Mouse (Mus musculus): ENCODE measurements around the gene 1700030J22Rik. TPM values are rescaled to one million over a fixed set of nuclear protein-coding genes. Genes with fewer than 3 reads are reported as not detected.

1700030J22Rik gene
- total and polyA plus RNA-seq, 2 experiments from 2014 or later = 5.2 to 5.7 TPM

DNA sequence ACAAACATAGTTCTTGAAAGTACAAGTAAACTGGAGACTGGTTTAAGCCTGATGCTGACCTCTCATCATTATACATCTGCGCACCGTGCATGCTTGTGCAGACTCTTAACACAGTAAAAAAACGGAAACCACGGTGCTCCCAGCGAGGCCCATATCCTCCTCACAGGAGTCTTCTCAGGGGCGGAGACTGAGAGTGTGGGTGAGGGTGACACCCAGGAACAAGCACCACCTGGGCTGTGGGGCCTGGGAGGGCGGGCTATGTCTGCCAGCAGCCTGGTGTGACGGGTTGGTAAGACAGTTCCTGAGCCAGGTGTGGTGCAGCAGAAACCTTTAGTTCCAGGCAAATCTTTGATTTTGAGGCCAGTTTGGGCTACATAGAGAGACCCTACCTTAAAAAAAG is 26.3 kb downstream of the 1700030J22Rik start:
- peaks cover 33% of the 10 kb centered on the region; the same call in 1 of the 2 replicates for H3K36me3 ChIP-seq (ENCODE audit: insufficient read depth, low read length)
- H3K27me3 ChIP-seq (ENCODE audit: insufficient read depth, low read length) = no peaks in the 10 kb centered on the region
- no peak overlapping the region for H3K4me3 ChIP-seq (ENCODE audit: low read length)
- no peak overlapping the region for H3K27ac ChIP-seq
- DNase-seq (ENCODE audit: low spot score) = no peak
- no peaks in the 10 kb centered on the region for H3K9me3 ChIP-seq (ENCODE audit: low read length)
- H3K4me1 ChIP-seq (ENCODE audit: insufficient read depth, low read length) = no peaks in the 10 kb centered on the region
- TF ChIP-seq CTCF (IDR thresholded peaks at IDR 0.05; ENCODE audit: low read depth) = no peak
- WGBS = 95% methylated on average over 8 of the region's 8 CpGs
- H3K9ac ChIP-seq (replicated peaks; ENCODE audit: low read length) = no peak overlapping the region
- ATAC-seq = no peak
- H3K4me2 ChIP-seq (ENCODE audit: low read depth, low read length) = no peak overlapping the region

DNA sequence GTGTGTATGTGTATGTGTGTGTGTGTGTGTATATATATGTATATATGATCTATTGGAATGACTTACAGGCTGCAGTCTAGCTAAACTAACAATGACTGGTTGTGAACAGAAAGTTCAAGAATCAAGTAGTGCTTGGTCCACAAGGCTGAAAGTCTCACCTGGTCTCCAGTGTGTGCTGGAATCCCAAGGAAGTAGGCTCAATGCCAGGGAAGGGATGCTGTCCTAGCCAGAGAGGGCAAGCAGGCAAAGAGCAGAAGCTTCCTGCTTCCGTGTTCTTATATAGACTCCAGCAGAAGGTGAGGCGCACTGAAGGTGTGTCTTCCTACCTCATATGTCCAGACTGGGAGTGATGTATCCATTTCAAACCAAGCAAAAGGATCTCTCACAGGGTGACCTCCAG is 27.0 kb downstream of the 1700030J22Rik start:
- no peaks in the 10 kb centered on the region for H3K9me3 ChIP-seq (ENCODE audit: low read length)
- peaks cover 26% of the 10 kb centered on the region; the same call in 1 of the 2 replicates for H3K36me3 ChIP-seq (ENCODE audit: insufficient read depth, low read length)
- no peaks in the 10 kb centered on the region for H3K4me1 ChIP-seq (ENCODE audit: insufficient read depth, low read length)
- no peak for TF ChIP-seq CTCF (IDR thresholded peaks at IDR 0.05; ENCODE audit: low read depth)
- no peak overlapping the region for H3K4me3 ChIP-seq (ENCODE audit: low read length)
- no peak for ATAC-seq
- no peak overlapping the region for H3K27ac ChIP-seq
- 97% methylated on average over 2 of the region's 2 CpGs for WGBS
- H3K9ac ChIP-seq (replicated peaks; ENCODE audit: low read length) = no peak overlapping the region
- no peak overlapping the region for H3K4me2 ChIP-seq (ENCODE audit: low read depth, low read length)
- no peak for DNase-seq (ENCODE audit: low spot score)
- H3K27me3 ChIP-seq (ENCODE audit: insufficient read depth, low read length) = no peaks in the 10 kb centered on the region

DNA sequence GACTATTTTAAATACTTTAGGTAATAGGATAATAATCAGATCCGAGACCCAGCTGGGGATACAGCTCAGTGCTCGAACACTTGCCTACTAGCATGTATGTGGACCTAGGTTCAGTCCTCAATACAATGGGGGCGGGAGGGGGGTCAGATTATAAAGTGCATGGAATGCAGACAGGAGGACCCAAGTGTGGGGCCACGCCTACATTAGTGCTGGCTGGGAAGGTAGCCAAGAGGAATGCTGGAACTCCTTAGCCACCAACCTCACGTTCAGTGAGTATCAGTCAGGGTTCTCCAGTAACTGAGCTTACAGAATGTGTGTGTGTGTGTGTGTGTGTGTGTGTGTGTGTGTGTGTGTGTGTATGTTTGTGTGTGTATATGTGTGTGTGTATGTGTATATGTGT is 27.4 kb downstream of the 1700030J22Rik start:
- H3K4me1 ChIP-seq (ENCODE audit: insufficient read depth, low read length) = no peaks in the 10 kb centered on the region
- H3K4me3 ChIP-seq (ENCODE audit: low read length) = no peak overlapping the region
- H3K27me3 ChIP-seq (ENCODE audit: insufficient read depth, low read length) = no peaks in the 10 kb centered on the region
- H3K9me3 ChIP-seq (ENCODE audit: low read length) = no peaks in the 10 kb centered on the region
- no peak for TF ChIP-seq CTCF (IDR thresholded peaks at IDR 0.05; ENCODE audit: low read depth)
- no peak overlapping the region for H3K9ac ChIP-seq (replicated peaks; ENCODE audit: low read length)
- H3K27ac ChIP-seq = no peak overlapping the region
- ATAC-seq (no peak), DNase-seq (ENCODE audit: low spot score) (no peak)
- H3K36me3 ChIP-seq (ENCODE audit: insufficient read depth, low read length) = peaks cover 22% of the 10 kb centered on the region; the same call in 1 of the 2 replicates
- WGBS = 57% methylated on average over 5 of the region's 5 CpGs
- no peak overlapping the region for H3K4me2 ChIP-seq (ENCODE audit: low read depth, low read length)

GRCm38 (mm10) chr8:116947589-116947988 is 31.2 kb downstream of the 1700030J22Rik start:
- Histone ChIP-seq H3K27me3 (ENCODE audit: insufficient read depth, low read length) (no peaks in the 10 kb centered on the region), H3K4me2 (ENCODE audit: low read depth, low read length) (no peak overlapping the region), H3K36me3 (ENCODE audit: insufficient read depth, low read length) (no peaks in the 10 kb centered on the region), H3K27ac (no peak overlapping the region), H3K9ac (replicated peaks; ENCODE audit: low read length) (no peak overlapping the region), H3K4me1 (ENCODE audit: insufficient read depth, low read length) (peaks cover 11% of the 10 kb centered on the region; the same call in 1 of the 2 replicates), H3K4me3 (ENCODE audit: low read length) (no peak overlapping the region), H3K9me3 (ENCODE audit: low read length) (no peaks in the 10 kb centered on the region)
- 87% methylated on average over 7 of the region's 7 CpGs for WGBS
- no peak for DNase-seq (ENCODE audit: low spot score)
- TF ChIP-seq CTCF (IDR thresholded peaks at IDR 0.05; ENCODE audit: low read depth) = no peak
- no peak for ATAC-seq

- no peak for DNase-seq (ENCODE audit: low spot score)
- Histone ChIP-seq H3K9me3 (ENCODE audit: low read length) (no peaks in the 10 kb centered on the region), H3K27me3 (ENCODE audit: insufficient read depth, low read length) (no peaks in the 10 kb centered on the region), H3K9ac (replicated peaks; ENCODE audit: low read length) (no peak overlapping the region), H3K4me2 (ENCODE audit: low read depth, low read length) (no peak overlapping the region), H3K4me3 (ENCODE audit: low read length) (no peak overlapping the region), H3K27ac (no peak overlapping the region), H3K4me1 (ENCODE audit: insufficient read depth, low read length) (peaks cover 11% of the 10 kb centered on the region; the same call in 1 of the 2 replicates), H3K36me3 (ENCODE audit: insufficient read depth, low read length) (no peaks in the 10 kb centered on the region)
- 82% methylated on average over 6 of the region's 6 CpGs for WGBS
- no peak for ATAC-seq
- TF ChIP-seq CTCF (IDR thresholded peaks at IDR 0.05; ENCODE audit: low read depth) = no peak
Measured at GRCm38 (mm10) chr8:116946851-116947250, 31.9 kb downstream of the 1700030J22Rik start.

- Histone ChIP-seq H3K4me2 (ENCODE audit: low read depth, low read length) (no peak overlapping the region), H3K27me3 (ENCODE audit: insufficient read depth, low read length) (no peaks in the 10 kb centered on the region), H3K4me3 (ENCODE audit: low read length) (no peak overlapping the region), H3K27ac (no peak overlapping the region), H3K9ac (replicated peaks; ENCODE audit: low read length) (no peak overlapping the region), H3K9me3 (ENCODE audit: low read length) (no peaks in the 10 kb centered on the region), H3K36me3 (ENCODE audit: insufficient read depth, low read length) (no peaks in the 10 kb centered on the region), H3K4me1 (ENCODE audit: insufficient read depth, low read length) (peaks cover 11% of the 10 kb centered on the region; the same call in 1 of the 2 replicates)
- no peak for DNase-seq (ENCODE audit: low spot score)
- 82% methylated on average over 21 of the region's 21 CpGs for WGBS
- no peak for TF ChIP-seq CTCF (IDR thresholded peaks at IDR 0.05; ENCODE audit: low read depth)
- ATAC-seq = no peak
Measured at GRCm38 (mm10) chr8:116946268-116946838, 32.4 kb downstream of the 1700030J22Rik start.

DNA sequence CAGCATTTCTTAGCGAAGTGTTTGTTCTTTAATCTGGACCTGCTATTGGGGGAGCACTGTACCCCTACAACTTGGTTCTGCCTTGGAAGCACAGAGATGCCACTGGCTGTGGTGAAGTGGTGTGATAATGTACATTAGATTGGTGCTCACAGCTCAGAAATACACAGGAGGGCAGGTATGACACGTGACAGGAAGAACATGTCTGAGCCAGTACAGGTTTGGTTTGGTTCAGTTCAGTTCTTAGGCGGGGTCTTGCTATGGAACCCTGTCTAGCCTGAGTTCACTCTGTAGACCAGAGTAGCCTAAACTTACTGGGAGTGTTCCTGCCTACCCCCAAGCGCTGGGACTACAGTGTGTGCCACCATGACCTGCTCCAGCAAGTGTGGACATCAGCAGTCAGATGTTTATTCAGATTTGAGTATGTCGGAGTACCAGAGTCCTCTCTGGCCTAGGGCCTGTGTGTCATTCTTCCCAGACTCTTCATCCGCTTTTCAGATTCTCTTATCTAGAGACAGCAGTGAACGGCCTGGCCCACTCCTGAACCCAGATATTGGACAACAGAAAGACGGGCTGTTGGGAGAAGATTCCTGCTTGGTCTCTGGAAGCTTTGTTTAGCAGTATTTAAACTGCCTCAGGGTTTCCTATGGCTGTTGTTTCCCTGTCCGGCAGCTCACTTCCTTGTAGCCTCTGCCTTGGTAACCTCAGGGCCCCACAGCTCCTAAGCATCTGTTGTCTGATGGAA is 33.4 kb downstream of the 1700030J22Rik start:
- Histone ChIP-seq H3K9ac (replicated peaks; ENCODE audit: low read length) (no peak overlapping the region), H3K4me2 (ENCODE audit: low read depth, low read length) (no peak overlapping the region), H3K9me3 (ENCODE audit: low read length) (no peaks in the 10 kb centered on the region), H3K4me3 (ENCODE audit: low read length) (no peak overlapping the region), H3K4me1 (ENCODE audit: insufficient read depth, low read length) (peaks cover 11% of the 10 kb centered on the region; the same call in 1 of the 2 replicates), H3K27ac (no peak overlapping the region), H3K27me3 (ENCODE audit: insufficient read depth, low read length) (no peaks in the 10 kb centered on the region), H3K36me3 (ENCODE audit: insufficient read depth, low read length) (no peaks in the 10 kb centered on the region)
- WGBS = 88% methylated on average over 9 of the region's 9 CpGs
- TF ChIP-seq CTCF (IDR thresholded peaks at IDR 0.05; ENCODE audit: low read depth) = no peak
- no peak for DNase-seq (ENCODE audit: low spot score)
- no peak for ATAC-seq

Measured in hindbrain, postnatal 0 days (tissue).